Mouse (Mus musculus): ENCODE measurements around the gene Grk5. TPM values are rescaled to one million over a fixed set of nuclear protein-coding genes. Genes with fewer than 3 reads are reported as not detected.
"Not testable (repeated sequence)": the region's sequence is repeated elsewhere in the genome, so short reads cannot be mapped to it uniquely, and the experiment has no call there.

The Grk5 gene
- polyA plus RNA-seq, 1 experiment from 2014 or later: 3.6 TPM

DNA sequence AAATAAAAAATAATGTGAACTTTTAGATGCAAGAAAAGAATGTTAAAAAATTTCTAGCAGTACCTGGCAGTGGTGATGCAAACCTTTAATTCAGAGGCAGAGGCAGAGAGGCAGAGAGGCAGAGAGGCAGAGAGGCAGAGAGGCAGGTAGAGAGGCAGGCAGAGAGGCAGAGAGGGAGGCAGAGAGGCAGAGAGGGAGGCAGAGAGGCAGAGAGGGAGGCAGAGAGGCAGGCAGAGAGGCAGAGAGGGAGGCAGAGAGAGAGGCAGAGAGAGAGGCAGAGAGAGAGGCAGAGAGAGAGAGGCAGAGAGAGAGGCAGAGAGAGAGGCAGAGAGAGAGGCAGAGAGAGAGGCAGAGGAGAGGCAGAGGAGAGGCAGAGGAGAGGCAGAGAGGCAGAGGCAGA, 35.0 kb downstream of the Grk5 start:
- H3K27ac ChIP-seq (ENCODE audit: low read length); H3K27me3 ChIP-seq (ENCODE audit: control insufficient read depth, insufficient read depth, low read length); H3K9me3 ChIP-seq (ENCODE audit: control insufficient read depth, low read depth, low read length); H3K4me2 ChIP-seq (replicated peaks; ENCODE audit: low read depth, low read length); ATAC-seq (ENCODE audit: insufficient number of reproducible peaks, insufficient read depth, low FRiP score, low read depth); H3K9ac ChIP-seq (replicated peaks; ENCODE audit: low read depth, low read length); H3K36me3 ChIP-seq (ENCODE audit: control insufficient read depth, insufficient read depth, low read length); H3K4me3 ChIP-seq (ENCODE audit: low read depth, low read length); H3K4me1 ChIP-seq (ENCODE audit: control insufficient read depth, insufficient read depth, low read length): not testable (repeated sequence)

DNA sequence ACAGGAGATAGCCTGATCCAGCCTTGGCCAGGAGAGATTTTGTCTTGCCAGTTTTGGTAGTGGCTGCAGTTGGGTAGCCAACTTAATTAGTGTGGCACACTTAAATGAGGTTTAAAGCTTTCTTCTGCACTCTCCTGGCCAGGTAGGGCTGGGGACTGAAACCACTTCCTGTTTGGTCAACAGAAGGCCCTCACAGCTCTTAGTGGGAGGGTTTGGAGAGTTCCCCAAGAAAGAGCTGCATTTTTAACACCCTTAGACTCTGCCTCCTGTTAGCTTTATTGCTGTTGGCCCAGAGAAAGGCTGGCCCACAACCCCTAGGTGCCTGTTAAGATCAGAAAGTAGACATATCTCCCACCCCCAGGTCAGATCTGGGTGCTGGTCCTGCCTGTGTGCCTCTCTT, 45.5 kb downstream of the Grk5 start:
- H3K4me2 ChIP-seq (replicated peaks; ENCODE audit: low read depth, low read length): no peak overlapping the region
- H3K9ac ChIP-seq (replicated peaks; ENCODE audit: low read depth, low read length): no peak overlapping the region
- H3K27ac ChIP-seq (ENCODE audit: low read length): no peak overlapping the region
- no peak overlapping the region for H3K4me3 ChIP-seq (ENCODE audit: low read depth, low read length)
- H3K4me1 ChIP-seq (ENCODE audit: control insufficient read depth, insufficient read depth, low read length): no peaks in the 10 kb centered on the region
- no peaks in the 10 kb centered on the region for H3K36me3 ChIP-seq (ENCODE audit: control insufficient read depth, insufficient read depth, low read length)
- H3K9me3 ChIP-seq (ENCODE audit: control insufficient read depth, low read depth, low read length): no peaks in the 10 kb centered on the region
- no peaks in the 10 kb centered on the region for H3K27me3 ChIP-seq (ENCODE audit: control insufficient read depth, insufficient read depth, low read length)
- no peak for ATAC-seq (ENCODE audit: insufficient number of reproducible peaks, insufficient read depth, low FRiP score, low read depth)

DNA sequence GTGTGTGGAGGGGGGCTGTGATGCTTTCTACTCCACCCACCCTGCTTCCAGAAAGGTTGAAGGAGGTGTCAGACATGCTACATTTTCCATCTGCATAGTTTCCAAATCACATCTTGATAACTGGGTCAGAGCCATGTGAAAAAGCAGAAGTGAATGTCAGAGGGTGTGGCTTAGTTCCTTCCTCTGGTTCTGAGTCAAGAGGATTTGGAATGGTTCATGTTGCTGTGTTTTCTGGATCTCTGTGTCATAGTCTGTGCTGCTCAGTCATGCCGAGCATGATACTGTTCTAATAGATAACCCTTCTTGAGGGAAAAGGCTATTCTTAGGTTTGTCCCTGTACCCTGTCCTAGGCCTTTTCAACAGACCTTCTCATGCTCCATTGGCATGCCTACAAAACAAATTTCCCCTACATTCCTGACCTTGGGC, 50.4 kb downstream of the Grk5 start:
- H3K9ac ChIP-seq (replicated peaks; ENCODE audit: low read depth, low read length): no peak overlapping the region
- no peaks in the 10 kb centered on the region for H3K27me3 ChIP-seq (ENCODE audit: control insufficient read depth, insufficient read depth, low read length)
- no peaks in the 10 kb centered on the region for H3K4me1 ChIP-seq (ENCODE audit: control insufficient read depth, insufficient read depth, low read length)
- H3K36me3 ChIP-seq (ENCODE audit: control insufficient read depth, insufficient read depth, low read length): no peaks in the 10 kb centered on the region
- WGBS: 69% methylated on average over 1 of the region's 1 CpGs
- no peak overlapping the region for H3K4me2 ChIP-seq (replicated peaks; ENCODE audit: low read depth, low read length)
- H3K4me3 ChIP-seq (ENCODE audit: low read depth, low read length): no peak overlapping the region
- no peak overlapping the region for H3K27ac ChIP-seq (ENCODE audit: low read length)
- no peak for ATAC-seq (ENCODE audit: insufficient number of reproducible peaks, insufficient read depth, low FRiP score, low read depth)
- no peaks in the 10 kb centered on the region for H3K9me3 ChIP-seq (ENCODE audit: control insufficient read depth, low read depth, low read length)

- Histone ChIP-seq H3K9ac (replicated peaks; ENCODE audit: low read depth, low read length) (no peak overlapping the region), H3K27me3 (ENCODE audit: control insufficient read depth, insufficient read depth, low read length) (no peaks in the 10 kb centered on the region), H3K36me3 (ENCODE audit: control insufficient read depth, insufficient read depth, low read length) (no peaks in the 10 kb centered on the region), H3K4me2 (replicated peaks; ENCODE audit: low read depth, low read length) (no peak overlapping the region), H3K9me3 (ENCODE audit: control insufficient read depth, low read depth, low read length) (no peaks in the 10 kb centered on the region), H3K4me3 (ENCODE audit: low read depth, low read length) (no peak overlapping the region), H3K4me1 (ENCODE audit: control insufficient read depth, insufficient read depth, low read length) (0 out of 2 replicates have a peak, but pooled peaks cover under 1% of the 10 kb centered on the region), H3K27ac (ENCODE audit: low read length) (no peak overlapping the region)
- no peak for ATAC-seq (ENCODE audit: insufficient number of reproducible peaks, insufficient read depth, low FRiP score, low read depth)
- 100% methylated on average over 1 of the region's 1 CpGs for WGBS
These were observed 51.3 kb downstream of the Grk5 start for GRCm38 (mm10) chr19:60940866-60941265.

DNA sequence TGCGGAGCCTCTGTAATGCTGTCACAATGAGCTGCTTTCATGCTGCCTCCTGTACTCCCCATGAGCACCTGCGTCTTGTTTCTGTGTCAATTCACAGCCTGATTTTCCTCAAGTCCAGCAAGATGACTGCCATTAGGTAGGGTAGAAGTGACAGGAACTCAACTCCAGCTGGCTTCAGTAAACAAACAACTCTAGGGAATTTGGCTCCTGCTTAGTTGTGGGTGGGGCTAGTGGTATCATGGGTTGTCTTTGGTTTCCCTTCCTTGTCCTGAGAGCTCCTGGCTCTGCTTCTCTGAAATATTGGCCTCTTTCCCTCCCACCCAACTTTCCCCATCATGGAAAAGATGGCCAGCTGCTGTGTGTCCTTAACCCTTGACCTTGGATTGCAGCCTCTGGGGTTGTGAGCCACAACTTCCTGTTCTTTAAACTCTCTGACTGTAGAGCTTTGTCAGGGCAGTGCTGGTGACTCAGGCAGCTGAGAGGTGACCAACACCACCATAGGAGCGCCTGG, 56.3 kb downstream of the Grk5 start:
- WGBS: 50% methylated on average over 3 of the region's 3 CpGs
- no peaks in the 10 kb centered on the region for H3K36me3 ChIP-seq (ENCODE audit: control insufficient read depth, insufficient read depth, low read length)
- no peaks in the 10 kb centered on the region for H3K9me3 ChIP-seq (ENCODE audit: control insufficient read depth, low read depth, low read length)
- H3K4me3 ChIP-seq (ENCODE audit: low read depth, low read length): no peak overlapping the region
- H3K4me1 ChIP-seq (ENCODE audit: control insufficient read depth, insufficient read depth, low read length): 0 out of 2 replicates have a peak, but pooled peaks cover 9% of the 10 kb centered on the region
- H3K4me2 ChIP-seq (replicated peaks; ENCODE audit: low read depth, low read length): no peak overlapping the region
- peak overlapping the region; percentile 66 for H3K27ac ChIP-seq (ENCODE audit: low read length)
- no peaks in the 10 kb centered on the region for H3K27me3 ChIP-seq (ENCODE audit: control insufficient read depth, insufficient read depth, low read length)
- peak; percentile 42; the same call in 1 of the 2 replicates for ATAC-seq (ENCODE audit: insufficient number of reproducible peaks, insufficient read depth, low FRiP score, low read depth)
- no peak overlapping the region for H3K9ac ChIP-seq (replicated peaks; ENCODE audit: low read depth, low read length)

DNA sequence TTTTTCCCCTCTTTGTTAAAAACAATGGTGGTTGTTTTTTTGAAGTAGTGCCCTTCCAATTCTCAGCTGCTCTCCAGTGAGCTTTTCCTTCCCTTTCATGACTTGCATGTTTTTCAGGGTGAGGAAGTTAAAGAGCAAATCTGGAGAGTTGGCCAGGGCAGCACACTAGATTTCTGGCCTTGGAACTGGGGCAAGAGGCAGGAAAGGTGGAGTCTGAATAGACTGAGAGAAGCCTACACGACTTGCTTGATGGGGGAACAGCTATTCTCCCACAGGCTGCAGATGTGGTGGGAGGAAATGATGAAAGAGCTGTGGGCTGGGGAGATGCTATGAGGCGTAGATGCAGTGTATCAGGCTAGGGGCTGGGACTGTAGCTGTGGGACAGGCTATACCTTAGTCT, 57.1 kb downstream of the Grk5 start:
- Histone ChIP-seq H3K4me3 (ENCODE audit: low read depth, low read length) (no peak overlapping the region), H3K27me3 (ENCODE audit: control insufficient read depth, insufficient read depth, low read length) (no peaks in the 10 kb centered on the region), H3K4me1 (ENCODE audit: control insufficient read depth, insufficient read depth, low read length) (0 out of 2 replicates have a peak, but pooled peaks cover 9% of the 10 kb centered on the region), H3K9ac (replicated peaks; ENCODE audit: low read depth, low read length) (no peak overlapping the region), H3K4me2 (replicated peaks; ENCODE audit: low read depth, low read length) (no peak overlapping the region), H3K36me3 (ENCODE audit: control insufficient read depth, insufficient read depth, low read length) (no peaks in the 10 kb centered on the region), H3K9me3 (ENCODE audit: control insufficient read depth, low read depth, low read length) (no peaks in the 10 kb centered on the region), H3K27ac (ENCODE audit: low read length) (peak overlapping the region; percentile 66; the same call in 1 of the 2 replicates)
- WGBS: 56% methylated on average over 2 of the region's 2 CpGs
- ATAC-seq (ENCODE audit: insufficient number of reproducible peaks, insufficient read depth, low FRiP score, low read depth): no peak

DNA sequence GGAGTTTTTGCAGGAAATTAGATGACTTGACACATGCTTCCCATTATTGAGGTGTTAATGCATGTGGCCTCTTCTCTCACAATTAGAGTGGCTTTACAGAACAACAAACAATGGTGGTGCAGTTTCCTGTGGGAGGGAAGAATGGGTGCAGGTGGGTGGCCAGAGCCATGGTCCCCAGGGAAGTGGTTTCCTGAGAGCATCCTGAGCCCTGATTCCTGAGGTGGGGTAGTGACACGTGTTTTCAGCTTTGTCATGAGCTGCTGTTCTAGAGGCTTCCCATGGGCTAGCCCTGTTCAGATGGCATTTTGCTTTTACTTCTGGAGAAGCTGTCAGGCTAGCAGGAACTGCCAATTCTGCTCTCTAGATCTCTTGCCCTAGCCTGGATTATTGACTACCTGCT, 59.4 kb downstream of the Grk5 start:
- WGBS: 44% methylated on average over 1 of the region's 1 CpGs

DNA sequence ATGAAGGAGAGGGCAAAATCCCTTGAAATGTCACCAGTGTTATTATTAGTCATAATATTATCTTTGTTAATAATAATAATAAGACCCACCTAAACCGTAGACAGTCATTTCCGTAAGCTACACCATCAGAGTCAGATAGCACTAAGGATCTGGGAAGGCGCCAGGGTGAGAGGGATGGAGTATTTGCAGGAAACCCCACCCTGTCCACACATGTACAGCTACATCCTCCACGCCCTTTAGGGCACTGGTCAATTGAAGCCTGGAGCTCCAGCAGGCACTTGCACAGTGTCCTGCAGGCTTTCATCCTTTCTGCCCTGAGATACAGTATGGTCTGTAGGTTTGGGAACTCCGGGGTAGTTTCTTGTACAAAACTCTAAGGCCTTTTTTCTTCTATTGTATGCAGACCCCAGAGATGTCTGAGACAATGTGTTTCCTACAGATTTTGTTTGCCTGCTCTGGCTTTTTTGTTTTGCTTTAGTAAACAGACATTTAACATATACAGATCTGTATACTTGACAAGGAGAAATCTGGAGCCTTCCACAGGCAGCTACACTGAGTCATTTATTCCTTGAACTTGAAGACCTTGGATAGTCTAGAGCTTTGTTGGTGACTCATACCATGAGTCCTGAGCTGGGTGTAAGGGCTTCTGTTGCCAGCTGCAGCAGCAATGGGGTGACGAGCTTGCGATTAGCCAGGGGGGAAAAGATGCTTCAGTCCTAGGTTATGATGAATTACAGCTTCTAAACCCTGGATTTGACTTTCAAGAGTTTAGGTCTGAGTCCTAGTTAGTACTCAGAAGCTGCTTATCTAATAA, 60.7 kb downstream of the Grk5 start:
- H3K27ac ChIP-seq (ENCODE audit: low read length): no peak overlapping the region; the same call in 1 of the 2 replicates
- H3K4me3 ChIP-seq (ENCODE audit: low read depth, low read length): no peak overlapping the region
- H3K36me3 ChIP-seq (ENCODE audit: control insufficient read depth, insufficient read depth, low read length): no peaks in the 10 kb centered on the region
- WGBS: 75% methylated on average over 7 of the region's 7 CpGs
- H3K9me3 ChIP-seq (ENCODE audit: control insufficient read depth, low read depth, low read length): no peaks in the 10 kb centered on the region
- ATAC-seq (ENCODE audit: insufficient number of reproducible peaks, insufficient read depth, low FRiP score, low read depth): no peak
- 0 out of 2 replicates have a peak, but pooled peaks cover 9% of the 10 kb centered on the region for H3K4me1 ChIP-seq (ENCODE audit: control insufficient read depth, insufficient read depth, low read length)
- no peak overlapping the region for H3K4me2 ChIP-seq (replicated peaks; ENCODE audit: low read depth, low read length)
- no peaks in the 10 kb centered on the region for H3K27me3 ChIP-seq (ENCODE audit: control insufficient read depth, insufficient read depth, low read length)
- H3K9ac ChIP-seq (replicated peaks; ENCODE audit: low read depth, low read length): no peak overlapping the region

More for the DNA sequence above, 59.4 kb downstream of the Grk5 start:
- H3K27me3 ChIP-seq (ENCODE audit: control insufficient read depth, insufficient read depth, low read length): no peaks in the 10 kb centered on the region
- H3K4me1 ChIP-seq (ENCODE audit: control insufficient read depth, insufficient read depth, low read length): 0 out of 2 replicates have a peak, but pooled peaks cover 9% of the 10 kb centered on the region
- no peaks in the 10 kb centered on the region for H3K9me3 ChIP-seq (ENCODE audit: control insufficient read depth, low read depth, low read length)
- ATAC-seq (ENCODE audit: insufficient number of reproducible peaks, insufficient read depth, low FRiP score, low read depth): no peak
- H3K36me3 ChIP-seq (ENCODE audit: control insufficient read depth, insufficient read depth, low read length): no peaks in the 10 kb centered on the region
- no peak overlapping the region for H3K27ac ChIP-seq (ENCODE audit: low read length)
- no peak overlapping the region for H3K4me2 ChIP-seq (replicated peaks; ENCODE audit: low read depth, low read length)
- H3K4me3 ChIP-seq (ENCODE audit: low read depth, low read length): no peak overlapping the region
- H3K9ac ChIP-seq (replicated peaks; ENCODE audit: low read depth, low read length): no peak overlapping the region
